Mouse (Mus musculus) limb, embryonic 13.5 days (tissue): Measurements from ENCODE around the gene Tjp3. TPM values are rescaled to one million over a fixed set of nuclear protein-coding genes. Genes with fewer than 3 reads are reported as not detected.
A peak's percentile ranks its signal among the peaks of the same experiment; 100 is the strongest.

ENCODE experiments used
- ATAC-seq: fragments of 200-750 bp; cut with Nextera tagmentation; 2 replicates; pipeline ENCODE4 v1.8.0; 2017; ENCODE audit warnings: low read depth, moderate number of reproducible peaks, moderate TSS enrichment; ENCODE audit not compliant: low FRiP score
- H3K27ac ChIP-seq: fragments of 300-500 bp; sonication (generic); 2 replicates; pipeline ENCODE4 v1.5.1; 2015; ENCODE audit warnings: inconsistent platforms, mild to moderate bottlenecking, moderate library complexity
- H3K27me3 ChIP-seq: fragments of 300-500 bp; sonication (generic); 2 replicates; pipeline ENCODE4 v1.6.1; 2015; ENCODE audit warnings: mild to moderate bottlenecking, inconsistent platforms
- H3K36me3 ChIP-seq: fragments of 300-500 bp; sonication (generic); 2 replicates; pipeline ENCODE4 v1.6.1; 2015; ENCODE audit warnings: inconsistent platforms, mild to moderate bottlenecking, moderate library complexity
- H3K4me1 ChIP-seq: fragments of 300-500 bp; sonication (generic); 2 replicates; pipeline ENCODE4 v1.6.1; 2015; ENCODE audit warnings: inconsistent platforms
- H3K4me2 ChIP-seq: fragments of 300-500 bp; sonication (generic); replicated peaks from 2 replicates; pipeline ENCODE4 v1.6.1; 2015; ENCODE audit warnings: inconsistent platforms, mild to moderate bottlenecking, moderate library complexity
- H3K4me3 ChIP-seq: fragments of 300-500 bp; sonication (generic); 2 replicates; pipeline ENCODE4 v1.5.1; 2015; ENCODE audit warnings: moderate library complexity, mild to moderate bottlenecking, inconsistent platforms
- H3K9ac ChIP-seq: fragments of 300-500 bp; sonication (generic); 2 replicates; pipeline ENCODE4 v1.6.1; 2015; ENCODE audit warnings: mild to moderate bottlenecking, inconsistent platforms
- H3K9me3 ChIP-seq: fragments of 300-500 bp; sonication (generic); 2 replicates; pipeline ENCODE4 v1.6.1; 2016; ENCODE audit warnings: inconsistent platforms
- WGBS: fragments of 180-500 bp; shearing (Covaris S2); methylation state at CpG from one replicate; pipeline ENCODE4 v1.1.7; 2015; 5-methylcytosine and 5-hydroxymethylcytosine counted together
- polyA plus RNA-seq: library from polyadenylated mRNA; unstranded; fragments of >200 nt; fragmentation: Nextera tagmentation; extraction: Ambion mirVana; gene quantifications from 2 replicates; pipeline ENCODE4 v1.2.1, GENCODE M21; 2015

The Tjp3 gene
- polyA plus RNA-seq, 1 experiment from 2014 or later, result 2.6 TPM

DNA sequence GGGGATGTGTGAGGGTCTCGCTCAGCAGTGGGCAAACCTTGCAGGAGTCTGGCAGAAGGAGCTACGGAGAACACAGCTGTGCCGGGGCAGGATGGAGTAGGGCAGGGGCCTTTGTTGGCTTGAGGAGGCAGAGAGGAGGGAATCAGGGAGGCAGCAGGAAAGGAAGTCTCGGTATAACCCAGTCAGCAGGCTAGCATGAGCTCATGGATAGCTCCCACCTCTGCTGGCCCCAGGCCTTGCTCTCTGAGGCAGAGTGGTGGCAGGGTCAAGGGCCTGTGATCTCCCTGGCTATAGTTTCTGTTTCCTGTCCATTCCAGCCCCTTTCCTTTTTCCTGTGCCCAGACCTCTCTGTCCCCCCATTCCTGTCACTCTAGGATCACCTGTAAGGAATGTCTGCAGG lies 10.9 kb upstream of the Tjp3 start:
- no peak overlapping the region for H3K4me3 ChIP-seq
- H3K9ac ChIP-seq, result peak overlapping the region; percentile 40

DNA sequence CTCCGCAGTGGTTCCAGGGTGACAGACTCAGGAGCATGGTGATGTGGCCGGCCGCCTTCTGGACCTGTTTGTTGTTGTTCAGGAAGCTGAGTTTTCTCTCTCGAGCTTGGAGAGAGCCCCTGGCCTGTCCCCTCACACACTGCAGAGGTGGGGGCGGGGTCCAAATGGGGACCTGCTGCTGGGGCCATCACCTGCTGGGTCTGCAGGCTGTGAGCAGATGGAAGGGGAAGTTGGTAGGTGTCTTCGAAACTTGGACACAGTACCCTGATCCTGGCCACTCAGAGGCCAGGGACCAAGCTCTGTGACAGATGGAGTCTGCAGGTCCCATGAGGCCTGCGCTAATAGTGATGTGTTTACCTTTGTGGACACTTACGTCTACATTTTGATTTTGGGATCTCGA lies 9.9 kb upstream of the Tjp3 start:
- Histone ChIP-seq H3K27me3 (no peaks in the 10 kb centered on the region), H3K27ac (no peak overlapping the region), H3K9me3 (no peaks in the 10 kb centered on the region), H3K4me3 (no peak overlapping the region), H3K4me2 (no peak overlapping the region), H3K4me1 (peaks cover 17% of the 10 kb centered on the region), H3K9ac (no peak overlapping the region), H3K36me3 (peaks cover 9% of the 10 kb centered on the region)
- WGBS, result 83% methylated on average over 9 of the region's 9 CpGs
- ATAC-seq, result no peak

More for the DNA sequence above, 10.9 kb upstream of the Tjp3 start:
- Histone ChIP-seq H3K36me3 (peaks cover 18% of the 10 kb centered on the region), H3K27ac (no peak overlapping the region; the same call in 1 of the 2 replicates), H3K4me2 (0 out of 2 replicates have a peak overlapping the region, but pooled peaks have one; percentile 9), H3K4me1 (peaks cover 16% of the 10 kb centered on the region), H3K9me3 (no peaks in the 10 kb centered on the region), H3K27me3 (no peaks in the 10 kb centered on the region)
- WGBS, result 73% methylated on average over 4 of the region's 4 CpGs
- no peak for ATAC-seq

DNA sequence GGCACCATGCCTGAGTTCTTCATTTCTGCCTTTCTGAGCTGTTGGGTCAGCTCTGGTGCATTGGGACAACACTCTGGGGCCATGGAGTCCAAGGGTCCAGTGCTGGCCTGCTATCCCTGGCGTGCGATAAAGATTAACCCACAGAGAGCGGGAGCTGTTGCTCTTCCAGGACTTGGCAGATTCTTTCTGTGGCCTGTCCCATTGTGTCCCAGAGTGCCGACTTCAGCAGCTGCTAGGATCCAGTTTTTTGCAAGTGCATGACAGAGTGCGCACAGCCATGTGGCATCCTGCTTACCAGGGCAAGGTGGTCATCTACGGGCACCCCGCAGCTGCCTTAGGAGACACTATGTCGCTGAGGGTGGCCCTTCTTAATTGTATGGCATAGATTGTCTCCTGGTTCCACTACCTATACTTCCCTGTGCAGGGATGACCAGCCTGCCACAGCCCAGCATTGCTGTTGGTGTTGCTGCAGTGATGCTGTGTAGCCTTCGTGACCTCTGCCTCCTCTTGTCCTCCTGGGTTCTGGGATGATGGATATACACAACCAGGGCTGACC lies 9.0 kb upstream of the Tjp3 start:
- peaks cover 21% of the 10 kb centered on the region for H3K4me1 ChIP-seq
- no peaks in the 10 kb centered on the region; the same call in 1 of the 2 replicates for H3K36me3 ChIP-seq
- no peak overlapping the region for H3K4me2 ChIP-seq
- no peaks in the 10 kb centered on the region for H3K9me3 ChIP-seq
- H3K27me3 ChIP-seq, result no peaks in the 10 kb centered on the region
- no peak for ATAC-seq
- peak overlapping the region; percentile 31; the same call in 1 of the 2 replicates for H3K9ac ChIP-seq
- H3K4me3 ChIP-seq, result no peak overlapping the region
- WGBS, result 85% methylated on average over 9 of the region's 9 CpGs
- H3K27ac ChIP-seq, result no peak overlapping the region

DNA sequence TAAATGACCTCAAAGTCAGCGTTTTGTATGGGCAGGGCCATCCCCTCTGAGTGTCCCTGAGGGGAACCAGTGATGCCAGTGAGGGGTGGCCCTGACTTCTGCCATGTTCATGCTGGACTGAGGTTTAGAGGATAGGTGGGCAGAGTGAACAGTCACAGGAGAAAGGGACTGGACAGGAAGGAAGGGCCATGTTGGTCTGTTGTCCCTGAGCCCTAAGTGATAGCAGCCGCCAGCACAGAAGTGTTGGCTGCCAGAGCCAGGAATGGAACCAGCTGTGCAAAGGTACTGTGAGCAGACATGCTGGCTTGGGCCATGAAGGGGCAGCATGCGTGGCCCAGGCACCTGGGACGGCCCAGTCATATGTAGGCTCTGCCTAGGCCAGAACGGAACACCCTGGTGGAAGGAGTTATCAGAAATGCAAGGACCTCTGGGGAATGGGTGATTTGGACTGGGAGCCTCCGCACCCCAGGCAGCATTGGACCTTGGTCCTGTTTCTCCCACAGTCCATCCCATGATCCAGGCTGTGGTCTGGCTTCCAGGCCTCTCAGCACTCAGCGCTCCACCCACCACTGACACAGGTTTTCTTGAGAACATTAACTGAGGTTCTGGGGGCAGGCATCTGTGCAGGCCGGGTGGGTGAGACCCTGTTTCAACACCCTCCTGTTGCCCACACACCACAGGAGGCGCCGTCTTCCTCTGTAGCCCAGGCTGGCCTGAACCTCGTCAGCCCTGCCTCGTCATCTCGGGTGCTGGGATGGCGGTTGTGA lies 8.4 kb upstream of the Tjp3 start:
- Histone ChIP-seq H3K36me3 (no peaks in the 10 kb centered on the region; the same call in 1 of the 2 replicates), H3K4me1 (peaks cover 28% of the 10 kb centered on the region), H3K9me3 (no peaks in the 10 kb centered on the region), H3K27me3 (no peaks in the 10 kb centered on the region), H3K4me2 (no peak overlapping the region), H3K27ac (no peak overlapping the region), H3K9ac (peak overlapping the region; percentile 31; the same call in 1 of the 2 replicates), H3K4me3 (no peak overlapping the region)
- ATAC-seq, result no peak
- WGBS, result 86% methylated on average over 14 of the region's 14 CpGs

DNA sequence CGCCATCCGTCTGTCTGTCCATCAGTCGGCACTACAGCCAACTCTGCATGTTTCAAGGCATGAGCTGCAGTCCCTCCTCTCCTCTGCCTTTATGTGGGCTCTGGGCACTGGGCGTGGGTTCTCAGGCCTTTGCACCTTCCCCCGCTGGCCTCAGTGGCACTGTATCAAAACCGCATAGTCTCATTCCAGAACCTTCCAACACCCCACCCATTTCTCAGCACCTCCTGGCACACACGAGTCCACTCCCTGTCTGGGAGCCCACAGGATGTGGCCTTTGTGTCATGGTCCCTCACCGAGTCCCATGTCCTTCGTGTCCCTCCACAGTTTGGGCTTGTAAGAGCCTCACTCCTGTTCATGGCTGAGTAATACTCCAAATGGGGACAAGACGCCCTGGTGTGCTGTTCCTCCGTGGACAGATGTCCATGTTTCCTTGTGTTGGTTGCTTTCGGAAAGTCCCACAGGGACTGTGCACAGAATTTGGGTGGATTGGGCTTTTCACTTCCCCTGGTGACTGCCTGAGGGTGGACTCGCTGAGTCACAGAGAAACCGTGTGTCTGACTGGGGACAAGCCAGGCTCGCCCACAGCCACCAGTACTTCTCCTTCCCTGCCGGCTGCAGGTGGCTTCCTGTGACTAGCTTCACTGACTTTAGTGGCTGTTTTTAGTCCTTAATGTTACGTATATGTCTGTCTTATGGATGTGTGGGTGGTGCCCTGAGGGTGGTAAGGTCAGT lies 7.2 kb upstream of the Tjp3 start:
- H3K27me3 ChIP-seq, result no peaks in the 10 kb centered on the region
- H3K9ac ChIP-seq, result no peak overlapping the region
- H3K36me3 ChIP-seq, result no peaks in the 10 kb centered on the region; the same call in 1 of the 2 replicates
- H3K4me2 ChIP-seq, result no peak overlapping the region
- peaks cover 40% of the 10 kb centered on the region for H3K4me1 ChIP-seq
- ATAC-seq, result no peak
- H3K4me3 ChIP-seq, result no peak overlapping the region
- WGBS, result 92% methylated on average over 17 of the region's 17 CpGs
- H3K27ac ChIP-seq, result no peak overlapping the region
- H3K9me3 ChIP-seq, result no peaks in the 10 kb centered on the region

DNA sequence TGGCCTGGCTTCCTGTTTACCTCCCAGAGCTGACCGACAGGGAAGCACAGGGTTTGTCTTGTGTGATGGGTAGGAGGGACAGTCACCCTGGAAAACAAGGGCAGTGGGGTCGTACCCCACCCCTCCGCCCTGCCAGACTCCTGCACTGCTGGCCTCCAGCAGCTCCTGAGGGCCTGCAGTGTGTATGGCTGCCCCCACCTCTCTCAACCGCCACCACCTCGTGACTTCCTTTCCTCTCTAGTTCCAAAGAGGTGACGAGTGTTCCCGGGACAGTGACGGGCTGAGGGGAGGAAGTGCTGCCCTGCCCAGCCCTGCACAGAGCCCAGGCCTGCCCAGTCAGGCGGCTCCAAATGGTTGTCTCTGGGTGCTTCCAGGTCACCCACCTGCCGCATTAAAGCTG lies 6.5 kb upstream of the Tjp3 start:
- no peak overlapping the region for H3K4me2 ChIP-seq
- H3K36me3 ChIP-seq, result no peaks in the 10 kb centered on the region; the same call in 1 of the 2 replicates
- H3K9me3 ChIP-seq, result no peaks in the 10 kb centered on the region
- ATAC-seq, result no peak
- peaks cover 34% of the 10 kb centered on the region for H3K4me1 ChIP-seq
- peak overlapping the region; percentile 33; the same call in 1 of the 2 replicates for H3K27ac ChIP-seq
- peak overlapping the region; percentile 35; the same call in 1 of the 2 replicates for H3K9ac ChIP-seq
- H3K27me3 ChIP-seq, result no peaks in the 10 kb centered on the region
- H3K4me3 ChIP-seq, result no peak overlapping the region
- 54% methylated on average over 10 of the region's 10 CpGs for WGBS

DNA sequence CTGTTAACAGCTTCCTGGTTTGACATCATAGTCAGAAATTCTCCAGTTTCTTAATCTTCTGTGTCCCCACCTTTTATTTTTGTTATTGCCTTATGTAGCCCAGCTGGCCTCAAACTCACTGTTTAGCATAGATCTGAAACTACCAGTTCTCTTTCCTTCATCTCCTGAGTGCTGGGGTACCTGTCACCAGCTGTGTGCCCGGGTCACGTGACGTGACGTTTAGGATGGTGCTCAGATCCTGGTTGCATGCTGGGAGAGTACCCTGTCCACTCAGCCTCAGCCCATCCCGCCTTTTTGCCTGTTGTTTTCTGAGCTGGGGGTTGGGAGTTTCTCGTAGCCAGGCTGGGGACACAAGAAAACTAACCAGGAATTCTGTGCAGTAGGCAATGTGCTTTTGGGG lies 5.9 kb upstream of the Tjp3 start:
- 82% methylated on average over 6 of the region's 6 CpGs for WGBS
- no peak overlapping the region for H3K9ac ChIP-seq
- no peaks in the 10 kb centered on the region for H3K9me3 ChIP-seq
- peaks cover 32% of the 10 kb centered on the region for H3K4me1 ChIP-seq
- ATAC-seq, result no peak
- peak overlapping the region; percentile 33; the same call in 1 of the 2 replicates for H3K27ac ChIP-seq
- no peaks in the 10 kb centered on the region for H3K27me3 ChIP-seq
- no peak overlapping the region for H3K4me2 ChIP-seq
- H3K4me3 ChIP-seq, result no peak overlapping the region
- no peaks in the 10 kb centered on the region; the same call in 1 of the 2 replicates for H3K36me3 ChIP-seq

DNA sequence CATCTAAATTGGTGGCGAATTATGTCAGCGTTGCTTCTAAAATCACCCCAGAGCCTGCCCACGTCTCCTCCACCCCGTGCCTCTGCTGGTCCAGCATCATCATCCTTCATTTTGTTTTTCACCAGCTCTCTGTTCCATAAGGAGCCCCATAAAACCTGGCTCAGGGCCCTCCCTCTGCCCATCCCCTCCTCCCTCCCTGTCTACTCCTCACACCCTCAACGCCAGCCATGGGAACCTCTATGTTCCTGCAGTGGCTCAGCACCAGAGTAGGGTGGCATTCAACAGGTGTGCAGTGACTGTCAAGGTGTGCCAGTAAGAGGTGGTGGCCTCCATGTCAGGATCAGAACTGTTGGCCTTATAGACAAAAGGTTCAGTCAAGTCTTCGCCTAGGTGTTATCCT lies 3.8 kb upstream of the Tjp3 start:
- 81% methylated on average over 6 of the region's 6 CpGs for WGBS
- Histone ChIP-seq H3K27ac (no peak overlapping the region), H3K9ac (peak overlapping the region; percentile 86; the same call in 1 of the 2 replicates), H3K27me3 (peaks cover 17% of the 10 kb centered on the region), H3K9me3 (no peaks in the 10 kb centered on the region), H3K4me2 (peak overlapping the region; percentile 91), H3K36me3 (no peaks in the 10 kb centered on the region), H3K4me1 (peaks cover 44% of the 10 kb centered on the region), H3K4me3 (no peak overlapping the region)
- ATAC-seq, result no peak

DNA sequence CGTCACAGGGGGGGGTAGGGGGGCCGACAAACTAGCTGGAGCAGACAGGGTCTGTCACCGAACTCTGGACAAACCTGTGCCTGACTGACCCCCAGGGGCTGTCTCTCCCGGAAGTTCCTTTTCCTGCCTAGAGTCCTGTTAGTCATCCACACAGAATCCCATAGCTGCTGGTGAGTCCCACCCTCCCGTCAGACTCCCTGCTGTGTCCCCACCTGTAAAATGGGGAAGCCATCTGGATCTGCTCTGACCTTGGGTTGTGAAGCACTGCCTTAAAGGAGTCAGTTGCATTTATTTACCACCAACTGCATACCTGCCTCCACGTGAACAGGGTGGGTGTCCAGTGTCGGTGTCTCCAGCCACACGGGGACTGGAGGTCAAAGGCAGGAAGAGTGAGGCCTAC lies 3.1 kb upstream of the Tjp3 start:
- 33% methylated on average over 8 of the region's 8 CpGs for WGBS
- ATAC-seq, result no peak

DNA sequence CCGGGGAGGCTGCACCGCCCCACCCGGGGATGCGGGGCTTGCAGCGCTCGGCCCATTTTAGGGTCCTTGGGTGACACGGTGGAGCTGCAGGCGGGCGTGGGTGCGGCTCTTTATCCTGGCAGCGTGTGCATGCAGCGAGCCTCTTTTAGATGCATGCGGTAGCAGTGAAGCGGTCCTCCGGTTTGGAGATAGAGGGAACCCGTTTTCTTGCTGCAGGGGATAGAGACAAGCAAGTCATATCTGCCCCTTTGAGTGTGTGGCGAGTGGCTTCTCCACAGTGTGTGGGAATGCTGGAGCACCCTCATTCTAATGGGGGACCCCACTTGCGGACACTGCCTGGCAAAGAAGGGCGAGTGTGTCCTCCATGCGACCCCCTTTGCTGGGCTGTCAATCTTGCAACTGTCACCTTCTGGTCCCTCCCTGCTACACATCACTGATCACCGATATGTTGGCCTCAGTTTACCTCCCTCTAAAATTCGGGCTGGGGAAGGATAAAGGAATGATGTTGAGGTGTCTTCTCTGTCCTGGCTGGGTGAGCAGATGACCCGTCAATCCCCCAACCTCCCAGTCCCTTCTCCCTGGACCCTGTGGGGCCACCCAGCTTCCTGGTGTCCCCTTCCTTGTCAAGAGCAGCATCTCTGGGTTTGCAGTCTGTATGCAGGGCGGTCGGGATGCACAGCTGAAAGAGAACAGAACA lies 2.1 kb upstream of the Tjp3 start:
- Histone ChIP-seq H3K27ac (peak overlapping the region; percentile 85), H3K4me3 (peak overlapping the region; percentile 79), H3K4me1 (peaks cover 50% of the 10 kb centered on the region), H3K36me3 (no peaks in the 10 kb centered on the region), H3K27me3 (peaks cover 27% of the 10 kb centered on the region), H3K9ac (peak overlapping the region; percentile 86), H3K4me2 (peak overlapping the region; percentile 91), H3K9me3 (no peaks in the 10 kb centered on the region)
- WGBS, result 3% methylated on average over 25 of the region's 25 CpGs
- ATAC-seq, result no peak

More for the DNA sequence above, 3.1 kb upstream of the Tjp3 start:
- no peaks in the 10 kb centered on the region for H3K9me3 ChIP-seq
- peak overlapping the region; percentile 79 for H3K4me3 ChIP-seq
- H3K27me3 ChIP-seq, result peaks cover 24% of the 10 kb centered on the region
- H3K27ac ChIP-seq, result no peak overlapping the region
- peaks cover 49% of the 10 kb centered on the region for H3K4me1 ChIP-seq
- no peaks in the 10 kb centered on the region for H3K36me3 ChIP-seq
- H3K9ac ChIP-seq, result peak overlapping the region; percentile 86
- H3K4me2 ChIP-seq, result peak overlapping the region; percentile 91

DNA sequence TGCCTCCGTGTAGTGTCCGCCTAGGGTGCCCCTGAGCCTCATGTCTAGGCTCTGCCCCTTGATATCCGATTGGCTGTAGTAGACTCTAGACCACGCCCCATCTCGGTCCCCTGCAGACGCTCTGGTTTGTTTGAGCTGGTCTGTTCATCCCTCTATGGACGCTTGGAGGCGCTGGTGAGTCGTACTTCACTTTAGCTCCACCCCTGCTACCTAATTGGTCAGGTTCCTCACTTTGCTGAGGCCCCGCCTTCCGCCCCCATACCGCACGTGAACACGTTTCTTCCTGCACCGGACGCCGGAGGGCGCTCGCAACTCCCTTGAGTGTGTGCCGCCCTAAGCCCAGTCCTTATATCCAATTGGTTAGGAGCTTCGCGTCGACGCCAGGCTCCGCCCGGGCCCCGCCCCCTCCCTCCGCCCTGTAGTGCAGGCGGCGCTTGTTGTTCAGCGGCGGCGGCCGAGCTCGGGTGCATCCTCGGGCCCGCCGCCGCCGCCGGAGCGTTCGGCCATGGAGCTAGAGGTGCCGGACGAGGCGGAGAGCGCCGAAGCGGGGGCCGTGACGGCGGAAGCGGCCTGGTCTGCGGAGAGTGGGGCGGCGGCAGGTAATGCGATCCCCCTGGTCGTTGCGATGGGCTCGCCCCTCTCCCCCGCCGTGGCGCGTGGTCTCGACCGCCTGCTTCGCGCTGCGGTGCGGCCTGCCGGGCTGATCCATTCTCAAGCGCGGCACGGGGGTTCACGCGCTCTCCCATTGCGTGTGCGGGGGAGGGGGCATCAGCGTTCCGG lies 1.4 kb upstream of the Tjp3 start, which contains the start of gene Pip5k1c:
Gene Pip5k1c, plus strand, starts transcription at position 410 of the 780 bp plus-strand sequence.
- under 1% methylated on average over 76 of the region's 80 CpGs for WGBS
- H3K4me2 ChIP-seq, result peak within 1 kb of the TSS; percentile 91
- peak; percentile 94 for ATAC-seq
- H3K9me3 ChIP-seq, result no peaks in the 10 kb centered on the region
- H3K36me3 ChIP-seq, result no peaks in the 10 kb centered on the region
- H3K9ac ChIP-seq, result peak within 1 kb of the TSS; percentile 86
- H3K27me3 ChIP-seq, result peaks cover 35% of the 10 kb centered on the region
- peak within 1 kb of the TSS; percentile 79 for H3K4me3 ChIP-seq
- H3K27ac ChIP-seq, result peak within 1 kb of the TSS; percentile 85
- H3K4me1 ChIP-seq, result peaks cover 47% of the 10 kb centered on the region
